Mouse (Mus musculus): ENCODE results near the gene Maml1. TPM values are rescaled to one million over a fixed set of nuclear protein-coding genes. Genes with fewer than 3 reads are reported as not detected.

Maml1 gene
- total and polyA plus RNA-seq, 3 experiments = 6.1 to 44.8 (median 17.8) TPM

DNA sequence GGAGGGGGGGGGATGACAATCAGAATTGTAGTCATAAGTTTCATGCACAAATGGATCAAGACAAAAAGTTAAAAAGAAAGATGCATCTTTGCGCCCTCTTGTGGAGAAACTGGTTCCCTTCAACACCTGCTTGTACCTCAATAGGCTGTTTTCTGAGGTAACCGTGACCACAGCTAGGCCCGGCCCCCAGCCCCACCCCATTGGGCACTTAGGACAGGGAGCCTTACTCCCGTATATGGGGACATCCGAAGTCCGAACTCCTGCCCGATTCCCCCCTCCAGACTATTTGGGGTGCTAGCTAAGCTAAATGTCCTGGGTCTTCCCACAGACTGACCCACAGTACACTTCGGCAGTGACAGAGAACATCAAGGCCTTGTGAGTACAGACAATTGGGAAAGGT lies 60.7 kb downstream of the Maml1 start:
- DNase-seq (ENCODE audit: low spot score) (peak; percentile 54), ATAC-seq (ENCODE audit: extremely low read depth, insufficient number of reproducible peaks, low FRiP score, poor library complexity, severe bottlenecking) (no peak)
- Histone ChIP-seq H3K27me3 (ENCODE audit: insufficient read depth, low read length) (no peaks in the 10 kb centered on the region), H3K4me1 (ENCODE audit: insufficient read depth, low read depth, low read length) (peaks cover 60% of the 10 kb centered on the region), H3K9me3 (replicated peaks) (no peaks in the 10 kb centered on the region), H3K36me3 (replicated peaks) (peaks cover 97% of the 10 kb centered on the region), H3K4me3 (ENCODE audit: low read depth, low read length) (no peak overlapping the region)
- 0 out of 2 replicates have a peak, but pooled peaks have one; percentile 29 for TF ChIP-seq CTCF (IDR thresholded peaks at IDR 0.05; ENCODE audit: low read depth, low read length)
- no peak for TF ChIP-seq GATA1 (IDR thresholded peaks at IDR 0.05; ENCODE audit: borderline replicate concordance, low read length)
- TF ChIP-seq GATA2 (IDR thresholded peaks at IDR 0.05; ENCODE audit: borderline replicate concordance, low read depth, low read length) = no peak

DNA sequence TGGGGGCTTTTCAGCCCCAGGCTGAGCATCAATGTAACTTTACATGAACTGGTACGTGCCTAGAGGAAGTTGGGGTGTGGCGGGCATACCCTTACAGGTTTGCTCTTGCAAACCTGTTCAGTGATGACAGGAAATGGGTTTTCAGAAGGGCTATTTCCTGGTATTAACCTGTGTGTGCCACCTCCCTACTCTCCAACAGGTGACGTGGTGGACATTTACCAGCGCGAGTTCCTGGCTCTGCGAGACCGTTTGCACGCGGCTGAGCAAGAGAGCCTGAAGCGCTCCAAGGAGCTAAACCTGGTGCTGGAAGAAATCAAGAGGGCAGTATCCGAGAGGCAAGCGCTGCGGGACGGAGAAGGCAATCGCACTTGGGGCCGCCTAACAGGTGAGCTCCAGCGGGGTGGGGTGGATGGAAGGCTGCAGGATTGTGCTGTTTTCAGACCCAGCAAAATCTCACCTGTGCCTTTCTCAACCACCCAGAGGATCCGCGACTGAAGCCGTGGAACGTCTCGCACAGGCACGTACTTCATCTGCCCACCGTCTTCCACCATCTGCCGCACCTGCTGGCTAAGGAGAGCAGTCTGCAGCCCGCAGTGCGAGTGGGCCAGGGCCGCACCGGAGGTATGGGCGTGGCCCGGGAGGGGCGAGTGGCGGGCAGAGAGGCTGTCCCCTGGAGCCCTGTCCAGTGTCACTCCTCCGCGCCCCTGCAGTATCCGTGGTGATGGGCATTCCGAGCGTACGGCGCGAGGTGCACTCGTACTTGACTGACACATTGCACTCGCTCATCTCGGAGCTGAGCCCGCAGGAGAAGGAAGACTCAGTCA lies 61.4 kb downstream of the Maml1 start:
- peak overlapping the region; percentile 40; the same call in 1 of the 2 replicates for H3K4me3 ChIP-seq (ENCODE audit: low read depth, low read length)
- peaks cover 62% of the 10 kb centered on the region for H3K4me1 ChIP-seq (ENCODE audit: insufficient read depth, low read depth, low read length)
- peaks cover 90% of the 10 kb centered on the region for H3K36me3 ChIP-seq (replicated peaks)
- DNase-seq (ENCODE audit: low spot score) = no peak
- TF ChIP-seq POLR2AphosphoS5 (IDR thresholded peaks at IDR 0.05; ENCODE audit: insufficient replicate concordance, low read depth, low read length) = no peak
- TF ChIP-seq CTCF (IDR thresholded peaks at IDR 0.05; ENCODE audit: low read depth, low read length) = no peak; the same call in 1 of the 2 replicates
- no peak for TF ChIP-seq GATA1 (IDR thresholded peaks at IDR 0.05; ENCODE audit: borderline replicate concordance, low read length)
- TF ChIP-seq TAL1 (conservative IDR thresholded peaks at IDR 0.05; ENCODE audit: low read depth, low read length) = no peak
- no peak for TF ChIP-seq GATA2 (IDR thresholded peaks at IDR 0.05; ENCODE audit: borderline replicate concordance, low read depth, low read length)
- H3K27me3 ChIP-seq (ENCODE audit: insufficient read depth, low read length) = no peaks in the 10 kb centered on the region
- no peak for ATAC-seq (ENCODE audit: extremely low read depth, insufficient number of reproducible peaks, low FRiP score, poor library complexity, severe bottlenecking)
- no peaks in the 10 kb centered on the region for H3K9me3 ChIP-seq (replicated peaks)

DNA sequence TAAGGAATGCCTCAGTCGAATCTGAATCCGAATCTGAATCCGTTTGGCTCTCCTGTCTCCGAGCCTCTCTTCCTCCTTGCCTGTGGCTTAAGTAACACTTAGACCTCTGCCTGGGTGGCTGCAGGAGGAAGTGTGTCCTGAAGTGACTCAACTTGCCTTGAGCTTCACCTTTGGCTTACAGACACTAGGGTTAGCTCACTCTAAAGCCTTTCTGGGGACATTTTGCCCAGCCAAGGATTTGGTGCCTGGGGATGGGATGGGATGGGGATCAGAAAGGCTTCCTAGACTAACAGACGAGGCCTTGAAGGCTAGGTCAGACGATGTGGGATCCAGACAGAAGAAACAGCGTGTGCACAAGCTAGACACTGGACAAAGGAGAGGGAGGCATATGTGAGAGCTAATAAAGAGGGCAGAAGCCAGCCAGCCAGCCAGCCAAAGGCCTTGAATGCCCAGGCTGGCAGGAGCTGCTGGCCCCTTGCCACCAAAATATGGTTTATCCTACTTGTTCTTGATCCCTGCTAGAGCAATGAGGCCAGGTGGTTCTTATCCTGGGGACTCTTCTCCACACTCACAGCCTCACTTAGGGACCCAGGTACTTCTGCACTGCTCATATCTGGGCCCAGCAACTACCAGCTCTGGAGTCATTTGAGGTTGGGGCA lies 62.7 kb downstream of the Maml1 start:
- Histone ChIP-seq H3K27me3 (ENCODE audit: insufficient read depth, low read length) (no peaks in the 10 kb centered on the region), H3K4me1 (ENCODE audit: insufficient read depth, low read depth, low read length) (peaks cover 70% of the 10 kb centered on the region), H3K4me3 (ENCODE audit: low read depth, low read length) (no peak overlapping the region), H3K9me3 (replicated peaks) (no peaks in the 10 kb centered on the region), H3K36me3 (replicated peaks) (peaks cover 77% of the 10 kb centered on the region)
- ATAC-seq (ENCODE audit: extremely low read depth, insufficient number of reproducible peaks, low FRiP score, poor library complexity, severe bottlenecking) (no peak), DNase-seq (ENCODE audit: low spot score) (no peak)
- no peak for TF ChIP-seq GATA1 (IDR thresholded peaks at IDR 0.05; ENCODE audit: borderline replicate concordance, low read length)
- TF ChIP-seq POLR2AphosphoS5 (IDR thresholded peaks at IDR 0.05; ENCODE audit: insufficient replicate concordance, low read depth, low read length) = no peak
- TF ChIP-seq GATA2 (IDR thresholded peaks at IDR 0.05; ENCODE audit: borderline replicate concordance, low read depth, low read length) = no peak
- no peak for TF ChIP-seq TAL1 (conservative IDR thresholded peaks at IDR 0.05; ENCODE audit: low read depth, low read length)
- no peak for TF ChIP-seq CTCF (IDR thresholded peaks at IDR 0.05; ENCODE audit: low read depth, low read length)

DNA sequence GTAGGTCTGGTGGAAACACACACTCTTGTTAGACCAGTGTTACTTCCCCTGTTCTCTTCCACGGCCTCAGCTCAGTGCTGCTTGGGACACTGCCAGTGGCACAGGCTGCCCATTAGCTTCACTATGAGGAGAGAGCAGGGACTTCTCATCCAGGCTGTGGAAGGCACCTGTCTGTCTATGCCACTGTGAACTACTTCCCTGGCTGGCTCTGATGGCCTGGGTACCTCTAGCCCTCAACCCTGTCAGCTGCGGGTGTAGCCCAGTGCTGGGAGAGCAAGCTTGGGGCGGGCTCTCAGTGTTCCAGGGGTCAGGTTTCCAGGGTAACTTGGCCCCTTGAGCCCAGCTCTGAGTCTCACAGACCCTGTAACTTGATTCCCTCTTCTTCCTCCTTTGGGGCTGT lies 63.3 kb downstream of the Maml1 start:
- no peaks in the 10 kb centered on the region for H3K9me3 ChIP-seq (replicated peaks)
- H3K4me1 ChIP-seq (ENCODE audit: insufficient read depth, low read depth, low read length) = peaks cover 72% of the 10 kb centered on the region
- no peak for DNase-seq (ENCODE audit: low spot score)
- H3K27me3 ChIP-seq (ENCODE audit: insufficient read depth, low read length) = no peaks in the 10 kb centered on the region
- ATAC-seq (ENCODE audit: extremely low read depth, insufficient number of reproducible peaks, low FRiP score, poor library complexity, severe bottlenecking) = no peak
- peaks cover 71% of the 10 kb centered on the region for H3K36me3 ChIP-seq (replicated peaks)
- peak overlapping the region; percentile 21; the same call in 1 of the 2 replicates for H3K4me3 ChIP-seq (ENCODE audit: low read depth, low read length)
- TF ChIP-seq GATA2 (IDR thresholded peaks at IDR 0.05; ENCODE audit: borderline replicate concordance, low read depth, low read length) = no peak

DNA sequence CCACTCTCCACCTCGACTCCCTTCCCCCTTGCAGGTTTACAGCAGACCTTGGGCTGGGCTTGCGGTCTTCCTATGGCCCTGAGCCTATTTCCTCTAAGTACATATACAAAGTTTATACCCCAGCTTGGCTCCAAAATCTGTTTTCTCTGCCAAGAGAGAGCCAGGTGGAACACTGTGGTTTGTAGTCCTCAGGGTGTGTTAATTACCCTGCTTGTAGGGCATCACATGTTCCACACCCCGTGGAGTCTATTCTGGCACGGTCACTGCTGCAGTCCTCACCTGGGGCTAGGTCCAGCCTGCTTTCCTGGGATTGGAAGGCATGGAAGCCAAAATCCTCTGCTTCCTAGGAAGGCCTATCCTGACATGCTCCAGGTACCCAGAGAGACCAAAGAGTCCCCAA lies 64.4 kb downstream of the Maml1 start:
- H3K4me1 ChIP-seq (ENCODE audit: insufficient read depth, low read depth, low read length) = peaks cover 82% of the 10 kb centered on the region
- H3K36me3 ChIP-seq (replicated peaks) = peaks cover 65% of the 10 kb centered on the region
- no peak for TF ChIP-seq GATA1 (IDR thresholded peaks at IDR 0.05; ENCODE audit: borderline replicate concordance, low read length)
- no peak for TF ChIP-seq CTCF (IDR thresholded peaks at IDR 0.05; ENCODE audit: low read depth, low read length)
- TF ChIP-seq POLR2AphosphoS5 (IDR thresholded peaks at IDR 0.05; ENCODE audit: insufficient replicate concordance, low read depth, low read length) = no peak
- TF ChIP-seq TAL1 (conservative IDR thresholded peaks at IDR 0.05; ENCODE audit: low read depth, low read length) = no peak
- no peak for TF ChIP-seq GATA2 (IDR thresholded peaks at IDR 0.05; ENCODE audit: borderline replicate concordance, low read depth, low read length)
- no peak for ATAC-seq (ENCODE audit: extremely low read depth, insufficient number of reproducible peaks, low FRiP score, poor library complexity, severe bottlenecking)
- H3K9me3 ChIP-seq (replicated peaks) = no peaks in the 10 kb centered on the region
- H3K4me3 ChIP-seq (ENCODE audit: low read depth, low read length) = peak overlapping the region; percentile 83; the same call in 1 of the 2 replicates
- H3K27me3 ChIP-seq (ENCODE audit: insufficient read depth, low read length) = no peaks in the 10 kb centered on the region
- no peak for DNase-seq (ENCODE audit: low spot score)

DNA sequence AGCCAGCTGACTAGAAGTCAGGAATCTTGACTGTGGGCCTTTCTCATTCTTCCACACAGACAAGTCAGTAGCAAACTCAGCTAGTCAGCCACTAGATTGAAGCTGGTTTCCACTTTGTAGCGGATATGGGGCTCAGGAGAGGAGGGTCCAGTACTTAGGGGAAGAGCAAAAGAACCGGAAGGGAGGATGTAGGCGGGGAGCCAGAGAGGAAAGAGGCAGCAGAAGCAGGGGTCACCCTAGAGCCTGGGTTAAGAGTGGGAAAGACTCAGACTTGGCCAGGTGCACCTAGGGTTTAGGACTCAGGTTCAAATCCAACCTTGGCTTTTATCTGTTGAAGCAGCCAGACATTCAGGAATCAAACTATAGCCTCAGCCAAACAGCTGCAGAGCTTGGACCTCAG lies 64.9 kb downstream of the Maml1 start:
- H3K4me3 ChIP-seq (ENCODE audit: low read depth, low read length) = peak overlapping the region; percentile 83; the same call in 1 of the 2 replicates
- TF ChIP-seq TAL1 (conservative IDR thresholded peaks at IDR 0.05; ENCODE audit: low read depth, low read length) (no peak), GATA2 (IDR thresholded peaks at IDR 0.05; ENCODE audit: borderline replicate concordance, low read depth, low read length) (no peak), POLR2AphosphoS5 (IDR thresholded peaks at IDR 0.05; ENCODE audit: insufficient replicate concordance, low read depth, low read length) (no peak), CTCF (IDR thresholded peaks at IDR 0.05; ENCODE audit: low read depth, low read length) (no peak), GATA1 (IDR thresholded peaks at IDR 0.05; ENCODE audit: borderline replicate concordance, low read length) (no peak)
- H3K27me3 ChIP-seq (ENCODE audit: insufficient read depth, low read length) = no peaks in the 10 kb centered on the region
- no peak for ATAC-seq (ENCODE audit: extremely low read depth, insufficient number of reproducible peaks, low FRiP score, poor library complexity, severe bottlenecking)
- no peak for DNase-seq (ENCODE audit: low spot score)
- H3K9me3 ChIP-seq (replicated peaks) = no peaks in the 10 kb centered on the region
- H3K36me3 ChIP-seq (replicated peaks) = peaks cover 65% of the 10 kb centered on the region
- H3K4me1 ChIP-seq (ENCODE audit: insufficient read depth, low read depth, low read length) = peaks cover 85% of the 10 kb centered on the region
